Mouse (Mus musculus) neural tube, embryonic 11.5 days (tissue): ENCODE results near the gene Pdcd11. TPM values are rescaled to one million over a fixed set of nuclear protein-coding genes. Genes with fewer than 3 reads are reported as not detected.

Source experiments
- ATAC-seq: fragments of 200-750 bp; cut with Nextera tagmentation; 2 replicates; pipeline ENCODE4 v1.8.0; 2017; ENCODE audit warnings: moderate number of reproducible peaks, mild to moderate bottlenecking, moderate TSS enrichment, moderate library complexity; ENCODE audit not compliant: insufficient read depth, low FRiP score, low TSS enrichment
- DNase-seq: peaks from one replicate; pipeline ENCODE4 v3.0.0-alpha.2; 2015; ENCODE audit warnings: low spot score
- H3K27ac ChIP-seq: fragments of 300-500 bp; sonication (generic); 2 replicates; pipeline ENCODE4 v1.5.1; 2014; ENCODE audit warnings: low read depth, mild to moderate bottlenecking, low read length
- H3K27me3 ChIP-seq: fragments of 300-500 bp; sonication (generic); 2 replicates; pipeline ENCODE4 v1.6.1; 2014; ENCODE audit warnings: mild to moderate bottlenecking, low read length, mixed read lengths; ENCODE audit not compliant: control insufficient read depth, insufficient read depth
- H3K36me3 ChIP-seq: fragments of 300-500 bp; sonication (generic); 2 replicates; pipeline ENCODE4 v1.6.1; 2014; ENCODE audit warnings: mild to moderate bottlenecking, low read length, moderate library complexity, mixed read lengths; ENCODE audit not compliant: control insufficient read depth, insufficient read depth
- H3K4me1 ChIP-seq: fragments of 300-500 bp; sonication (generic); 2 replicates; pipeline ENCODE4 v1.6.1; 2014; ENCODE audit warnings: low read length, mixed read lengths; ENCODE audit not compliant: control insufficient read depth, insufficient read depth
- H3K4me2 ChIP-seq: fragments of 300-500 bp; sonication (generic); 2 replicates; pipeline ENCODE4 v1.6.1; 2014; ENCODE audit warnings: low read depth, mild to moderate bottlenecking, moderate library complexity
- H3K4me3 ChIP-seq: fragments of 300-500 bp; sonication (generic); 2 replicates; pipeline ENCODE4 v1.5.1; 2014; ENCODE audit warnings: low read depth, low read length
- H3K9ac ChIP-seq: fragments of 300-500 bp; sonication (generic); 2 replicates; pipeline ENCODE4 v1.6.1; 2014; ENCODE audit warnings: mild to moderate bottlenecking, low read length
- H3K9me3 ChIP-seq: fragments of 300-500 bp; sonication (generic); 2 replicates; pipeline ENCODE4 v1.6.1; 2016; ENCODE audit warnings: low read length; ENCODE audit not compliant: control insufficient read depth
- WGBS: fragments of 180-500 bp; shearing (Covaris S2); extraction: QIAGEN DNeasy Blood & Tissue Kit; methylation state at CpG from one replicate; pipeline ENCODE4 v1.1.7; 2014; 5-methylcytosine and 5-hydroxymethylcytosine counted together
- polyA plus RNA-seq: library from polyadenylated mRNA; unstranded; fragments of >200 nt; fragmentation: Nextera tagmentation; extraction: Ambion mirVana; gene quantifications from 2 replicates; pipeline ENCODE4 v1.2.1, GENCODE M21; 2014

Gene Pdcd11
- polyA plus RNA-seq, 1 experiment from 2014 or later = 11.0 TPM

DNA sequence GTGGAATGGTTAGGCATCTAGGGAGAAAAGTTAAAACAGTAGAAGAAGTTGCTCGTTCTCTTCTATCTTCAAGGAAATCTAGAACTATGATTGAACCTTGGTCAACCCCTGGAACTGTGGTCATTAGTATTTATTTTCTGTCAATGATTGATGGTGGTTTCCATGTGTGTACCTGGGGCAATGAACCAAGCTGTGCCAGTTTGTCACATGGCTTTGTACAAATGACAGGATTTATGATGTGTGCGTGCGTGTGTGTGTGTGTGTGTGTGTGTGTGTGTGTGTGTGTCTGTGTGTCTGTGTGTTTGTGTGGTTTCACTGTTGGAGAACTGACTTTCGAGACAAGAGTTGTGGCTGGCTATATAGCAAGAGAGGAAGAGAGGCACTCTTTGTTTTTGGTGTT lies 37.1 kb upstream of the Pdcd11 start:
- Histone ChIP-seq H3K36me3 (no peaks in the 10 kb centered on the region), H3K27ac (no peak overlapping the region), H3K4me1 (peaks cover 10% of the 10 kb centered on the region), H3K27me3 (no peaks in the 10 kb centered on the region), H3K9ac (no peak overlapping the region), H3K4me3 (no peak overlapping the region), H3K4me2 (no peak overlapping the region), H3K9me3 (no peaks in the 10 kb centered on the region)
- WGBS = 77% methylated on average over 4 of the region's 4 CpGs
- ATAC-seq (no peak), DNase-seq (no peak)

DNA sequence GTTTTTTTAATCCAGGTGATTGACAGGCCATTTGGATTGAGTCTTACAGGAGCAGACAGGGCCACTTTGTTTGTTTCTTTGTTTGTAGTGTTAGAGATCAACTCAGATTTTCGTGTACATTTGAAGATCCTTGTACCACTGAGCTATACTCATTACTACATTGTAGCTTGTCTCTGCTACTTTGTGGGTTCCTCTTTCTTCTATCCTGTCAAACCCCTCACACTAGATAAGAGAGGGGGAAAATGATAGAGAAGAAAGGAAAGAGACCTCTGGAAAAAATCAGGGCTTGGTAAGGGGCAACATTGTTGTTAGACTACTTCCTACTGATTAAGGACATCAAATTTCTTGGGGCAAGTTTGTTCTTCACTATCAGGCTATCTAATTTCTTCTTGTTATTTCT lies 32.9 kb upstream of the Pdcd11 start:
- no peak for ATAC-seq
- DNase-seq = no peak
- whole genome bisulfite sequencing = 68% methylated on average over 1 of the region's 1 CpGs
- Histone ChIP-seq H3K9me3 (no peaks in the 10 kb centered on the region), H3K4me2 (no peak overlapping the region), H3K4me3 (no peak overlapping the region), H3K4me1 (no peaks in the 10 kb centered on the region), H3K27ac (no peak overlapping the region), H3K9ac (no peak overlapping the region), H3K36me3 (no peaks in the 10 kb centered on the region), H3K27me3 (no peaks in the 10 kb centered on the region)

DNA sequence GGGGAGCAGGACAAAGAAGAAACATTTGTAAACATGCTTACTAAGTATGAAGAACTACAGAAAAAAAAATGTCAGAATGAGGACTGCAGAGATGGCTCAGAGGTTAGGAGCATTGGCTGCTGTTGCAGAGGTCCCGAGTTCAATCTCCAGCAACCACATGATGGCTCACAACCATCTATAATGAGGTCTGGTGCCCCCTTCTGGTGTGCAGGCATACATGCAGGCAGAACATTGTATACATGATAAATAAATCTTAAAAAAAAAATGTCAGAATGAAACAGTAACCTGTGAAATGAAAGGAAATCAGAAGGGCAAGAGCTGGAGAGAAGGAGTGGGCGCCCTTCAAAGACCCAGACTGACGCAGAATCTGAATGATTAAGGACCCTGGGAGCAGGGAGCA lies 24.7 kb upstream of the Pdcd11 start:
- H3K27me3 ChIP-seq = no peaks in the 10 kb centered on the region
- no peak overlapping the region for H3K4me2 ChIP-seq
- 95% methylated on average over 3 of the region's 3 CpGs for WGBS
- DNase-seq (no peak), ATAC-seq (no peak)
- no peak overlapping the region for H3K4me3 ChIP-seq
- no peaks in the 10 kb centered on the region for H3K9me3 ChIP-seq
- no peak overlapping the region for H3K27ac ChIP-seq
- no peak overlapping the region for H3K9ac ChIP-seq
- no peaks in the 10 kb centered on the region for H3K36me3 ChIP-seq
- peaks cover 6% of the 10 kb centered on the region; the same call in 1 of the 2 replicates for H3K4me1 ChIP-seq

DNA sequence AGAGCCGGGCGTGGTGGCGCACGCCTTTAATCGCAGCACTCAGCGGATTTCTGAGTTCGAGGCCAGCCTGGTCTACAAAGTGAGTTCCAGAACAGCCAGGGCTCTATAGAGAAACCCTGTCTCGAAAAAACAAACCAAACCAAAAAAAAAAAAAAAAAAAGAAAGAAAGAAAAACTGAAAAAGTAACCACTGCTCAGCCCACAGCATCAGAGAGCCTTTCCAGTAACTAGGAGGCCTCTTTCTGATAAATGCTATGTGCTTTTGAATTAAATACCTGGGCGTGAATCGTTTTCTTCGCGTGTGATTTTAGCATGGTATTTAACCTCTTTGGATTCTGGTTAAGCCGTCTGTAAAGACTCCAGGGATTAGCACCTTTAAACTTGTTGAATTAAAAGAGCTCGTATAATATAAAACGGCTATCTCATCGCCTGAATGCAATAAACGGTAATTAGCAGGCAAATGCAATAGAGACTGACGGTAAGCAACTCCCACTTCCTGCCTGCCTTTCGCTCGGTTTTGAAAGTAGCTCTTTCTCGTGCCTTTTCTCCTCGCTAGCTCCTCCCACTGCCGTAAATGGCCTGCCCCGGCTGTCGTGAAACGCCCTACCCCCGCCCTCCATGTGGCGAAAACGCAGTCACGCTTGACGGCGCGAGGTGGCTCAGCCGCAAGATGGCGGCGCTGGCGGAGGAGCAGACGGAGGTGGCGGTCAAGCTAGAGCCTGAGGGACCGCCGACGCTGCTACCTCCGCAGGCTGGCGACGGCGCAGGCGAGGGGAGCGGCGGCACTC lies 23.3 kb upstream of the Pdcd11 start, which contains the start of gene Taf5:
TSS of gene Taf5 (plus strand) at position 651 of the 787 bp plus-strand sequence.
- Histone ChIP-seq H3K27ac (peak within 1 kb of the TSS; percentile 75), H3K9me3 (no peaks in the 10 kb centered on the region), H3K9ac (peak within 1 kb of the TSS; percentile 90), H3K4me2 (peak within 1 kb of the TSS; percentile 65), H3K4me3 (peak within 1 kb of the TSS; percentile 99), H3K4me1 (peaks cover 6% of the 10 kb centered on the region; the same call in 1 of the 2 replicates), H3K36me3 (no peaks in the 10 kb centered on the region; the same call in 1 of the 2 replicates), H3K27me3 (no peaks in the 10 kb centered on the region)
- DNase-seq (peak; percentile 98), ATAC-seq (peak; percentile 76)
- WGBS = 11% methylated on average over 49 of the region's 49 CpGs

DNA sequence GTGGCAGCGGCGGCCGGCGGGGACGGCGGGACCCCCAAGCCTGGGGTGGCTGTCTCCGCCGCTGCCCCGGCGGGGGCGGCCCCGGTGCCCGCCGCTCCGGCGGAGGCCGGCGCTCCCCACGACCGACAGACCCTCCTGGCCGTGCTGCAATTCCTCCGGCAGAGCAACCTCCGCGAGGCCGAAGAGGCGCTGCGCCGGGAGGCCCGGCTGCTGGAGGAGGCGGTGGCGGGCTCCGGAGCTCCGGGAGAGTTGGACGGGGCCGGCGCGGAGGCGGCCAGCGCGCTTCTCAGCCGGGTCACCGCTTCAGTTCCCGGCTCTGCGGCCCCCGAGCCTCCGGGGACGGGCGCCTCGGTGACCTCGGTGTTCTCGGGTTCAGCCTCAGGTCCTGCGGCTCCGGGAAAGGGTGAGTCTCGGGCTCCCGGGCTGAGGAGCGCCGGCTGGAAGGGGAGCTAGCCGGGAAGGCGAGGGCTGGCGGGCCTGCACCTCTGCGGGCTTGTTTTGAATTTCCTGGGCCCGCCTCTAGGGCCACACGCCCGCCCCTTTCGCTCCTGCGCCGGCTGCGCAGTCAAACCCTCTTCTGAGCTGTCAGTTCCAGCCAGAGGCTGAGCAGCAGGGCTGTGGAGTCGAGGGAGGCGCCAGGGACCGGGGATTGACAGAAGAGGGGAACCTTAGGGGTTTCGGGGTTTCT lies 22.5 kb upstream of the Pdcd11 start:
- peak; percentile 87 for DNase-seq
- peak overlapping the region; percentile 75 for H3K27ac ChIP-seq
- ATAC-seq = peak; percentile 86
- no peaks in the 10 kb centered on the region for H3K27me3 ChIP-seq
- no peaks in the 10 kb centered on the region for H3K9me3 ChIP-seq
- H3K9ac ChIP-seq = peak overlapping the region; percentile 90
- H3K36me3 ChIP-seq = no peaks in the 10 kb centered on the region; the same call in 1 of the 2 replicates
- WGBS = 1% methylated on average over 36 of the region's 72 CpGs
- peak overlapping the region; percentile 99 for H3K4me3 ChIP-seq
- peaks cover 6% of the 10 kb centered on the region; the same call in 1 of the 2 replicates for H3K4me1 ChIP-seq
- H3K4me2 ChIP-seq = peak overlapping the region; percentile 65

DNA sequence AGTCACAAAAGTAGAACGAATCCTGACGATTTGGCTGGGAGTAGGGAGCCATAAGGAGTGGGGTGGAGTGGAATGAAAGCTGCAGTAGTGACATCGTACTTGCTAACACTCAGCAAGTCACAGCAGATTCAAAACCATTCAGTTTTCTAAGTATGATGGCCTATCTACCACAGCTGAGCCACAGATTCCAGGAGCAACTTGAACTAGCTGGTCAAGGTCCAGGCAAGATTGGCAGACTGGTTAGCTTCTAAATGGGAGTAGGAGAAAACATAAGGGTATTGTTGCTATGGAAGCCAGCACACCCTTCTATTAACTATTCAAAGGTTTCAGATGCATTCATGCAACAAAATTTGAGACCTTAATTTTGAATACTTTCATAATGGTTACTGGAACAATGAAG lies 2.3 kb upstream of the Pdcd11 start:
- Histone ChIP-seq H3K4me3 (no peak overlapping the region), H3K9me3 (no peaks in the 10 kb centered on the region), H3K9ac (no peak overlapping the region), H3K27ac (no peak overlapping the region), H3K27me3 (no peaks in the 10 kb centered on the region), H3K4me2 (no peak overlapping the region), H3K36me3 (peaks cover 2% of the 10 kb centered on the region; the same call in 1 of the 2 replicates), H3K4me1 (peaks cover 6% of the 10 kb centered on the region)
- no peak for ATAC-seq
- WGBS = 89% methylated on average over 3 of the region's 3 CpGs
- no peak for DNase-seq

DNA sequence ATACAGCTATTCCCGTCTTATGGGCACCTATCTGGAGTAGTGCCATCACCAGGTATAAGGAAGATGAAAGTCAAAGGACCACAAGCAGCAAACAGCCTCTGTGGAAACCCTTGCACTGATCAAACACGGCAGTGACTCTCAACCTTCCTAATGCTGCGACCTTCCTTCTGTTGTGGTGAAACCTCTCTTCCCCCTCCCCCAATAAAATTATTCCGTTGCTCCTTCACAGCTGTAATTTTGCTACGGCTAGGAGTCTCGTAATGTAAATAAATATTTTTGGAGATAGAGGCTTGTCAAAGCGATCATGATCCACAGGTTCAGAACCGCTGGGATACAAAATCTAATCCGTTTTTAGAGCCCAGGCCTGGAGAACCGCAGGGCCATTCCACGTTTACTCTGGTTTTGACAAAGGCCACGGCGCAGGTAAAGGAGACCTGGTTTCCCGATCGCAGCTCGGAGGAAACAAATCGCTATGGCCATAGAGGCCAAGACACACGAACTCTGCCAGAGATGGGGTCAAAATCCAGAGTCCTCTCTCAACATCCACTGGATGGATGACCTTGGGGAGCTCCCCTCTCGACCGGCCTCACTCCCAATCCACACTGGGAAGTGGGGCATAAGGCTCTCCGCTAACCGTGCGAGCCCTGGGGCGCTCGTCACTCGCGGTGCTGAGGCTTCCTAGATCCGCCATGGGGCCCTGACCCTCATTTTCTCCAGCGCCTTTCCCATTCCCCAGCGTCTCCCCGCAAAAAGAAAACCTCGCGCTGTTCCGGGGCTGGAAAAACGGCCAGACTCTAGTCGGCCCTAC lies 646 bp upstream of the Pdcd11 start:
- Histone ChIP-seq H3K36me3 (peaks cover 2% of the 10 kb centered on the region; the same call in 1 of the 2 replicates), H3K9me3 (no peaks in the 10 kb centered on the region), H3K4me3 (peak overlapping the region; percentile 76), H3K4me1 (peaks cover 6% of the 10 kb centered on the region), H3K9ac (peak overlapping the region; percentile 83), H3K27me3 (no peaks in the 10 kb centered on the region), H3K4me2 (peak overlapping the region; percentile 48), H3K27ac (no peak overlapping the region)
- DNase-seq (no peak), ATAC-seq (peak; percentile 67; the same call in 1 of the 2 replicates)
- 4% methylated on average over 36 of the region's 36 CpGs for WGBS

DNA sequence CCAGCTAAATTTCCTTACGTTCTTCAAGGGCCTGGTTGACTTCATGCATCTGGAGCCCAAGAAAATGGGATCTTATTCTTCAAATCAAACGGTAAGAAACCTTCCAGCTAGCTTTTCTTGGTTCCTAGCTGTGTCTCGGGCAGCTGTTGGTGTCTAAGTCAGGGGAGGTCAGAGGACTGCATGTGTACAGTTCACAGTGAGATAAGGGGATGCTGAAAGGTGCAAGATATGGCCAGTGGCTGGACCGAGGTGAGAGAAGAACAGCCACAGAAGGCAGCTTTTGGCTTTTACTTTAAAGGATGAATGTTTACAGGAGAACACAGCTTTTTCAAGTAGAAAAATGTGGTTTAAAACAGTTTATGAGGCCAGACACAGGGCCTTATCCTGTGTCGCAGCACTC lies 10.5 kb downstream of the Pdcd11 start:
- no peak for DNase-seq
- Histone ChIP-seq H3K36me3 (peaks cover 28% of the 10 kb centered on the region), H3K4me2 (no peak overlapping the region), H3K4me3 (no peak overlapping the region), H3K4me1 (no peaks in the 10 kb centered on the region), H3K27ac (no peak overlapping the region), H3K9ac (no peak overlapping the region), H3K9me3 (no peaks in the 10 kb centered on the region), H3K27me3 (no peaks in the 10 kb centered on the region)
- ATAC-seq = no peak
- 95% methylated on average over 5 of the region's 5 CpGs for WGBS
